Mouse (Mus musculus) liver, adult 2 months (tissue): ENCODE data around the gene Scgb1a1.

Experiments used
- CTCF ChIP-seq: fragments of 200-500 bp; IDR thresholded peaks from 2 replicates; pipeline ENCODE4 v1.5.1; 2011; ENCODE audit warnings: low read depth, low read length, control low read depth
- POLR2A ChIP-seq: fragments of 200-500 bp; IDR thresholded peaks from 2 replicates; pipeline ENCODE4 v1.6.1; 2011; ENCODE audit warnings: low read length, control low read depth; ENCODE audit not compliant: insufficient read depth; ENCODE audit errors: extremely low read depth

DNA sequence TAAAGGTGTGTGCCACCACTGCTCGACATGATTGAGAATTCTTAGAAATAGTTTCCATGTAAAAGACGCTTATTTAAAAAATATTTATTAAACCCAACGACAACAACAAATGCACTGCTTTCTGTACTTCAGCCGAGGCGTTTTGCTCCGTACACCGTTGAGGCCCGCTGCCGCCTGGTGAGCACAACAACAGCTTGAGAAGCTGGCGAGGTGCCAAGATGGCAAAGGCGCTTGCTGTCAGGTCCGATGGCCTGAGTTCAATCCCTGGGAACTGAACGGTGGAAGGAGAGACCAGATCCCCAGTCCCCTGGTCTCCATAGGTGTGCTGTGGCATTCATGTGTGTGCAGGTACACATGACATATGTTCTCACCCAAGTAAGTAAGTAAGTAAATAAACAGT is 9.7 kb upstream of the Scgb1a1 start:
- TF ChIP-seq POLR2A (no peak), CTCF (no peak)
